Mouse (Mus musculus) heart, adult 2 months (tissue): Measurements from ENCODE around the gene Cnga2.
A peak's percentile ranks its signal among the peaks of the same experiment; 100 is the strongest.

ENCODE experiments used
- CTCF ChIP-seq: fragments of 200-600 bp; IDR thresholded peaks from 2 replicates; pipeline ENCODE4 v1.8.1; 2022; ENCODE audit warnings: antibody characterized with exemption, mild to moderate bottlenecking, moderate library complexity
- POLR2A ChIP-seq: fragments of 200-500 bp; IDR thresholded peaks from 2 replicates; pipeline ENCODE4 v1.6.1; 2011; ENCODE audit warnings: mild to moderate bottlenecking, low read depth, low read length, control low read depth; ENCODE audit not compliant: insufficient read depth

DNA sequence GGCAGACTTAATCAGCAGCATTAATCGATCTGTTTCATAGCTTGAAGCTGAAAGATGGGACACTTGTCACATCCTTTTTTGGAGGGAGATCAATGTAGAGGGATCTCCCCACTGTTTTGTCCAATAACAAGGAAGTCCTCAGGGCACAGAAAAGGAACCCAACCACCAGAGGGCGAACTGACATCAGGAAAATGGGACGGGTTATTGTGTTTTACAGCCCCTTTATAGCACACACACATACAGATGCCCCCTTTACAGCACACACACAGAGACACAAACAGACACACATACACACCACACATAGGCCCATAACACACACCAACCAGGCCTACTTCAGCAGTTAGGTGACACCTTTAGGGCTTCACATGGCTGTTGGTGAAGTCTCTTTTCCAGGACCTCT lies 21.2 kb downstream of the Cnga2 start:
- TF ChIP-seq POLR2A: no peak
- peak; percentile 64 for TF ChIP-seq CTCF
